In genomic region chr9:94868557-94868956, GRCm38 (mm10) we compare ENCODE assay signal across 18 mouse cellular contexts.
DNase-seq lines count a peak whose midpoint lies in the region; ATAC-seq and TF ChIP-seq lines count a peak whose summit lies in the region.
"Had no signal": no experiment of that assay in that cellular context is flagged by ENCODE, and none has a peak within 500 bp of the region (broad histone marks: within the 10 kb centered on the region; RNA-seq: fewer than 3 reads in every experiment).

No protein-coding gene starts in this region.

- no peak overlapping the region for H3K4me3 ChIP-seq in forebrain, embryonic 12.5 days (replicated peaks)
- no peak overlapping the region for H3K4me3 ChIP-seq in forebrain, embryonic 10.5 days
- H3K4me3 ChIP-seq in forebrain, embryonic 14.5 days (ENCODE audit: low read depth, low read length), result no peak overlapping the region
- H3K4me3 ChIP-seq: embryonic facial prominence, embryonic 13.5 days; embryonic facial prominence, embryonic 15.5 days; erythroblast, embryonic 14.5 days had no signal

- no peaks in the 10 kb centered on the region for H3K27me3 ChIP-seq in forebrain, embryonic 12.5 days
- no peaks in the 10 kb centered on the region for H3K27me3 ChIP-seq in forebrain, embryonic 10.5 days (ENCODE audit: poor library complexity, severe bottlenecking)
- H3K27me3 ChIP-seq in forebrain, embryonic 14.5 days (replicated peaks; ENCODE audit: control insufficient read depth, insufficient read depth, low read length), result no peaks in the 10 kb centered on the region
- H3K27me3 ChIP-seq: embryonic facial prominence, embryonic 13.5 days; embryonic facial prominence, embryonic 15.5 days had no signal

- no peak for DNase-seq in forebrain, embryonic 10.5 days (ENCODE audit: extremely low spot score, low spot score)
- peak; percentile 53 for DNase-seq in brain, embryonic 14.5 days (ENCODE audit: low read depth)
- DNase-seq in forebrain, embryonic 14.5 days (ENCODE audit: low spot score), result peak; percentile 6
- DNase-seq in cerebellum, postnatal 10 days, result no peak
- DNase-seq in heart, postnatal 25 days (ENCODE audit: low spot score), result no peak
- DNase-seq: adrenal gland, adult 2 months; adrenal gland, postnatal 10 days; adrenal gland, postnatal 25 days; cerebellum, adult 11-12 months; cerebellum, adult 2 months; cerebellum, adult 9-10 months; cerebellum, postnatal 14 days; cerebellum, postnatal 36 days; embryo, embryonic 11 days had no signal

- peak; percentile 46; the same call in 1 of the 2 replicates for ATAC-seq in forebrain, embryonic 12.5 days (ENCODE audit: low FRiP score)
- ATAC-seq in forebrain, embryonic 14.5 days, result no peak

- no peak overlapping the region for H3K4me2 ChIP-seq in forebrain, embryonic 12.5 days
- H3K4me2 ChIP-seq in forebrain, embryonic 14.5 days (ENCODE audit: low read length), result no peak overlapping the region
- H3K4me2 ChIP-seq: embryonic facial prominence, embryonic 13.5 days; embryonic facial prominence, embryonic 15.5 days had no signal

- intact Hi-C loops in heart, postnatal 25 days (cut with DNase I), result no loop called here

- H3K9ac ChIP-seq in forebrain, embryonic 12.5 days, result no peak overlapping the region
- H3K9ac ChIP-seq in forebrain, embryonic 14.5 days (ENCODE audit: low read length), result no peak overlapping the region
- H3K9ac ChIP-seq: embryonic facial prominence, embryonic 13.5 days; embryonic facial prominence, embryonic 15.5 days had no signal

- H3K36me3 ChIP-seq in forebrain, embryonic 12.5 days (replicated peaks), result no peaks in the 10 kb centered on the region
- no peaks in the 10 kb centered on the region for H3K36me3 ChIP-seq in forebrain, embryonic 10.5 days (replicated peaks)
- no peaks in the 10 kb centered on the region for H3K36me3 ChIP-seq in forebrain, embryonic 14.5 days (ENCODE audit: control insufficient read depth, insufficient read depth, low read length)
- H3K36me3 ChIP-seq: embryonic facial prominence, embryonic 13.5 days; embryonic facial prominence, embryonic 15.5 days had no signal

- 58% methylated on average over 1 of the region's 1 CpGs for WGBS in forebrain, embryonic 12.5 days
- WGBS in forebrain, embryonic 10.5 days, result 82% methylated on average over 1 of the region's 1 CpGs
- 23% methylated on average over 1 of the region's 1 CpGs for WGBS in forebrain, embryonic 14.5 days

- H3K4me1 ChIP-seq in forebrain, embryonic 12.5 days, result no peaks in the 10 kb centered on the region
- peaks cover 9% of the 10 kb centered on the region; the same call in 1 of the 2 replicates for H3K4me1 ChIP-seq in forebrain, embryonic 10.5 days
- H3K4me1 ChIP-seq in forebrain, embryonic 14.5 days (ENCODE audit: control insufficient read depth, insufficient read depth, low read length), result no peaks in the 10 kb centered on the region
- H3K4me1 ChIP-seq: embryonic facial prominence, embryonic 13.5 days; embryonic facial prominence, embryonic 15.5 days had no signal

- H3K9me3 ChIP-seq in forebrain, embryonic 12.5 days, result no peaks in the 10 kb centered on the region
- peaks cover 7% of the 10 kb centered on the region for H3K9me3 ChIP-seq in forebrain, embryonic 10.5 days
- H3K9me3 ChIP-seq in forebrain, embryonic 14.5 days (replicated peaks; ENCODE audit: control insufficient read depth, low read length), result no peaks in the 10 kb centered on the region
- H3K9me3 ChIP-seq: embryonic facial prominence, embryonic 15.5 days had no signal

- no peak for TF ChIP-seq CTCF in brain, embryonic 14.5 days (IDR thresholded peaks at IDR 0.05; ENCODE audit: borderline replicate concordance, extremely low read depth, insufficient read depth, insufficient read length)

- TF ChIP-seq POLR2A in brain, embryonic 14.5 days (IDR thresholded peaks at IDR 0.05; ENCODE audit: borderline replicate concordance, extremely low read depth, insufficient read depth, insufficient read length, poor library complexity, severe bottlenecking), result no peak

- no peak overlapping the region for H3K27ac ChIP-seq in forebrain, embryonic 12.5 days
- H3K27ac ChIP-seq in forebrain, embryonic 10.5 days, result no peak overlapping the region
- H3K27ac ChIP-seq in forebrain, embryonic 14.5 days (ENCODE audit: low read depth, low read length), result no peak overlapping the region
- H3K27ac ChIP-seq: embryonic facial prominence, embryonic 13.5 days; embryonic facial prominence, embryonic 15.5 days had no signal

Comparison
In these comparisons a context has a peak if more than half of its experiments do, and no peak if none do; other contexts are left out.
1. DNase-seq: peak in brain, embryonic 14.5 days (single experiment) and forebrain, embryonic 14.5 days (single experiment); none in forebrain, embryonic 10.5 days (single experiment), cerebellum, postnatal 10 days (0 of 2) and heart, postnatal 25 days (single experiment).